Mouse (Mus musculus) heart, adult 2 months (tissue): ENCODE measurements at regions not wholly inside any gene's neighbourhood (a gene's known extent, or its start where the extent isn't known, plus 50 kb on each side); places are given as distances from the start of the nearest gene placed in this dataset.

Experiments used
- CTCF ChIP-seq: fragments of 200-600 bp; IDR thresholded peaks from 2 replicates; pipeline ENCODE4 v1.8.1; 2022; ENCODE audit warnings: antibody characterized with exemption, mild to moderate bottlenecking, moderate library complexity
- POLR2A ChIP-seq: fragments of 200-500 bp; IDR thresholded peaks from 2 replicates; pipeline ENCODE4 v1.6.1; 2011; ENCODE audit warnings: mild to moderate bottlenecking, low read depth, low read length, control low read depth; ENCODE audit not compliant: insufficient read depth

- TF ChIP-seq CTCF = no peak
- TF ChIP-seq POLR2A = no peak
Observed at GRCm38 (mm10) chr9:80913867-80914266, 448.6 kb upstream of the Impg1 start.
